Comparison of ENCODE assay signal across 20 mouse cellular contexts in the genomic region with DNA sequence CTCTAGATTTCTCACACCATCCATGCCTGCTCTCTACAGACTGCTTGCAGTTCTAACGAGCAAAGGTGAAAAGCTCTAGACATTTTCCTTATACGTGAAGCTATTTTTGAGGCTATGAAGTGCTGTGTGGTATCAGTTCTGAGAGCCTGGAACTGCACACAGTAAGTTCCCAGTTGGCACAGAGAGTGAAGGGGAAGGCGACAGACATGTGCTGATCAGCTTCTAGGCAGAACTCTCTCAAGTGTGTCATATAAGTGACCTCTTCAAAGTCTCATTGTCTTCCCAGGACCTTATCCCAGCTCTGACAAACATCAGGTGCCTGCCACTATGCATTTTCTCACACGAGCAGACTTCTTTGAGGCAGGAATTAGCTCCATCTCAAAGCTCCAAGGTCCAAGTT.
DNase-seq lines count a peak whose midpoint lies in the region; ATAC-seq lines count a peak whose summit lies in the region.
"Had no signal": no experiment of that assay in that cellular context is flagged by ENCODE, and none has a peak within 500 bp of the region (broad histone marks: within the 10 kb centered on the region; RNA-seq: fewer than 3 reads in every experiment).

No protein-coding gene starts in this region.

- DNase-seq in heart, postnatal 25 days (ENCODE audit: low spot score), result no peak
- no peak for DNase-seq in kidney, adult 11 months
- DNase-seq in embryonic facial prominence, embryonic 10.5 days (ENCODE audit: low spot score), result no peak
- no peak for DNase-seq in frontal cortex, postnatal 36 days (ENCODE audit: low spot score in 2 of 2)
- DNase-seq: adrenal gland, adult 2 months; cerebellum, adult 2 months; cerebellum, postnatal 36 days; gastrocnemius, postnatal 36 days; kidney, adult 8-10 months; kidney, postnatal 25 days; thymus, adult 18-20 months had no signal

- H3K4me1 ChIP-seq in heart, embryonic 11.5 days (ENCODE audit: control insufficient read depth, insufficient read depth, low read length), result peaks cover 16% of the 10 kb centered on the region
- H3K4me1 ChIP-seq in kidney, embryonic 14.5 days (ENCODE audit: control insufficient read depth, insufficient read depth, low read length), result peaks cover 11% of the 10 kb centered on the region; the same call in 1 of the 2 replicates
- peaks cover 56% of the 10 kb centered on the region for H3K4me1 ChIP-seq in embryonic facial prominence, embryonic 10.5 days
- peaks cover 41% of the 10 kb centered on the region for H3K4me1 ChIP-seq in heart, embryonic 15.5 days (replicated peaks)

- H3K27ac ChIP-seq in heart, embryonic 11.5 days (ENCODE audit: low read depth, low read length), result peak overlapping the region; percentile 63
- peak overlapping the region; percentile 14; the same call in 1 of the 2 replicates for H3K27ac ChIP-seq in kidney, embryonic 14.5 days (ENCODE audit: low read depth, low read length)
- H3K27ac ChIP-seq in embryonic facial prominence, embryonic 10.5 days (replicated peaks), result peak overlapping the region; percentile 37; the same call in 1 of the 2 replicates
- peak overlapping the region; percentile 80 for H3K27ac ChIP-seq in heart, embryonic 15.5 days
- H3K27ac ChIP-seq: forebrain, embryonic 12.5 days; hindbrain, embryonic 15.5 days; limb, embryonic 15.5 days; liver, embryonic 15.5 days; midbrain, embryonic 13.5 days had no signal

- WGBS in heart, embryonic 11.5 days (ENCODE audit: insufficient replicate concordance), result 34% methylated on average over 4 of the region's 4 CpGs
- 53% methylated on average over 4 of the region's 4 CpGs for WGBS in kidney, embryonic 14.5 days
- 72% methylated on average over 4 of the region's 4 CpGs for WGBS in embryonic facial prominence, embryonic 10.5 days
- WGBS in heart, embryonic 15.5 days, result 25% methylated on average over 4 of the region's 4 CpGs

- no peak overlapping the region for H3K4me2 ChIP-seq in heart, embryonic 11.5 days
- H3K4me2 ChIP-seq in kidney, embryonic 14.5 days (replicated peaks; ENCODE audit: low read depth, low read length), result no peak overlapping the region
- no peak overlapping the region for H3K4me2 ChIP-seq in heart, embryonic 15.5 days
- H3K4me2 ChIP-seq: forebrain, embryonic 12.5 days; hindbrain, embryonic 15.5 days; limb, embryonic 15.5 days; liver, embryonic 15.5 days; midbrain, embryonic 13.5 days had no signal

- H3K4me3 ChIP-seq in heart, embryonic 11.5 days (ENCODE audit: low read depth, low read length), result no peak overlapping the region
- H3K4me3 ChIP-seq in kidney, embryonic 14.5 days (ENCODE audit: low read length), result no peak overlapping the region
- H3K4me3 ChIP-seq in embryonic facial prominence, embryonic 10.5 days, result no peak overlapping the region
- H3K4me3 ChIP-seq in heart, embryonic 15.5 days, result no peak overlapping the region
- H3K4me3 ChIP-seq: forebrain, embryonic 12.5 days; hindbrain, embryonic 15.5 days; limb, embryonic 15.5 days; liver, embryonic 15.5 days; midbrain, embryonic 13.5 days had no signal

- no peak for ATAC-seq in heart, embryonic 11.5 days (replicated peaks; ENCODE audit: insufficient number of reproducible peaks, low FRiP score, low TSS enrichment)
- no peak for ATAC-seq in kidney, embryonic 14.5 days (ENCODE audit: low FRiP score, low TSS enrichment)
- ATAC-seq in heart, embryonic 15.5 days (replicated peaks; ENCODE audit: insufficient number of reproducible peaks, insufficient read depth, low FRiP score, low read depth), result no peak; the same call in 1 of the 2 replicates
- no peak for ATAC-seq in megakaryocyte, adult 5-6 weeks (ENCODE audit: poor library complexity, severe bottlenecking)
- ATAC-seq: midbrain, embryonic 13.5 days had no signal

- H3K27me3 ChIP-seq in heart, embryonic 11.5 days (ENCODE audit: control insufficient read depth, insufficient read depth, low read length), result no peaks in the 10 kb centered on the region
- H3K27me3 ChIP-seq in kidney, embryonic 14.5 days (ENCODE audit: control insufficient read depth, insufficient read depth, low read length), result no peaks in the 10 kb centered on the region
- no peaks in the 10 kb centered on the region for H3K27me3 ChIP-seq in embryonic facial prominence, embryonic 10.5 days (replicated peaks; ENCODE audit: low read depth, poor library complexity, severe bottlenecking)
- no peaks in the 10 kb centered on the region for H3K27me3 ChIP-seq in heart, embryonic 15.5 days
- H3K27me3 ChIP-seq: forebrain, embryonic 12.5 days; hindbrain, embryonic 15.5 days; limb, embryonic 15.5 days; liver, embryonic 15.5 days; midbrain, embryonic 13.5 days had no signal

- H3K9me3 ChIP-seq in heart, embryonic 11.5 days (replicated peaks; ENCODE audit: control insufficient read depth, low read length), result no peaks in the 10 kb centered on the region
- H3K9me3 ChIP-seq in kidney, embryonic 14.5 days (ENCODE audit: control insufficient read depth, low read length), result no peaks in the 10 kb centered on the region
- H3K9me3 ChIP-seq in embryonic facial prominence, embryonic 10.5 days, result no peaks in the 10 kb centered on the region
- H3K9me3 ChIP-seq in heart, embryonic 15.5 days (replicated peaks), result no peaks in the 10 kb centered on the region
- H3K9me3 ChIP-seq: forebrain, embryonic 12.5 days; hindbrain, embryonic 15.5 days; limb, embryonic 15.5 days; liver, embryonic 15.5 days; midbrain, embryonic 13.5 days had no signal

- no peaks in the 10 kb centered on the region for H3K36me3 ChIP-seq in heart, embryonic 11.5 days (ENCODE audit: control insufficient read depth, insufficient read depth, low read length)
- no peaks in the 10 kb centered on the region for H3K36me3 ChIP-seq in kidney, embryonic 14.5 days (ENCODE audit: control insufficient read depth, insufficient read depth, low read length)
- no peaks in the 10 kb centered on the region for H3K36me3 ChIP-seq in embryonic facial prominence, embryonic 10.5 days (replicated peaks)
- no peaks in the 10 kb centered on the region for H3K36me3 ChIP-seq in heart, embryonic 15.5 days
- H3K36me3 ChIP-seq: forebrain, embryonic 12.5 days; hindbrain, embryonic 15.5 days; limb, embryonic 15.5 days; liver, embryonic 15.5 days; midbrain, embryonic 13.5 days had no signal

- H3K9ac ChIP-seq in heart, embryonic 11.5 days (ENCODE audit: low read depth, low read length), result no peak overlapping the region
- H3K9ac ChIP-seq in kidney, embryonic 14.5 days (ENCODE audit: low read depth, low read length), result no peak overlapping the region
- no peak overlapping the region for H3K9ac ChIP-seq in heart, embryonic 15.5 days
- H3K9ac ChIP-seq: forebrain, embryonic 12.5 days; hindbrain, embryonic 15.5 days; limb, embryonic 15.5 days; liver, embryonic 15.5 days; midbrain, embryonic 13.5 days had no signal

- intact Hi-C loops in heart, postnatal 25 days (cut with DNase I), result no loop called here

Comparison
In these comparisons a context has a peak if more than half of its experiments do, and no peak if none do; other contexts are left out.
1. H3K27ac ChIP-seq: peak in every context shown above with its lines; median percentile 80 in heart, embryonic 15.5 days; 63 in heart, embryonic 11.5 days; 37 in embryonic facial prominence, embryonic 10.5 days; 14 in kidney, embryonic 14.5 days.